Mouse (Mus musculus): ENCODE measurements around the gene Ano1.

Gene Ano1

DNA sequence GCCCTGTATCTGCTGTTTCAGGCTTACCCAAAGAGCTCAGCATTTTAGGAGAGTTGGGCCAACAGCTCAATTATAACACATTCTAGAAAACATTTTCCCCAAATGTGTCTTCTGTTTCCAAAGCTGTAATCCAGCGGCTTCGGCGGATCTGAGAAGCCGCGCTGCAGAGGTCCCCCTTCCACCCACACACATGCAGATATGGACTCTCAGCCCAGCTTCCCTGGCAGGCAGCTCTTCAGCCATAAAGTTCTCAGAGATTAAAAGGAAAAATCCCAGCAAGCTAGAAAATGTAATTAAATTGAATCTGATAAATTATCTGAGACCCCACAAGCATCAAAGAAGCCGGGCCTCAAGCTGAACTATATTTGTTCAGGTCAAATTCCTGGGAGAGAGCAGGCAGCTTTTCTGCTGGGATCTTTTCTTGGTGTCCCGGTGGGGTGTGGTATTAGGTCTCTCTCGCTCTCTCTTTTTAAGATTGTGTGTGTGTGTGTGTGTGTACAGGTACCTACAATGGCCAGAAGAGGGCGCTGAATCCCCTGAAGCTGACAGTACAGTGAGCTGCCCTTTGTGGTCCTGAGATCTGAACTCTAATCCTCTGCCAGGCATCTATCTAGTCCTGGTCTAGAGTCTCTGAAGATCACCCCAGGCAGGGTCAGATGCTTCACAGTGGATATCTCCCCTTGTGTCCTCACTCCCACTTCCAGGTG lies 95.4 kb downstream of the Ano1 start:
- in situ Hi-C loops (cut with MboI; ENCODE audit: low sequenced_read_pairs) = no loop called here

DNA sequence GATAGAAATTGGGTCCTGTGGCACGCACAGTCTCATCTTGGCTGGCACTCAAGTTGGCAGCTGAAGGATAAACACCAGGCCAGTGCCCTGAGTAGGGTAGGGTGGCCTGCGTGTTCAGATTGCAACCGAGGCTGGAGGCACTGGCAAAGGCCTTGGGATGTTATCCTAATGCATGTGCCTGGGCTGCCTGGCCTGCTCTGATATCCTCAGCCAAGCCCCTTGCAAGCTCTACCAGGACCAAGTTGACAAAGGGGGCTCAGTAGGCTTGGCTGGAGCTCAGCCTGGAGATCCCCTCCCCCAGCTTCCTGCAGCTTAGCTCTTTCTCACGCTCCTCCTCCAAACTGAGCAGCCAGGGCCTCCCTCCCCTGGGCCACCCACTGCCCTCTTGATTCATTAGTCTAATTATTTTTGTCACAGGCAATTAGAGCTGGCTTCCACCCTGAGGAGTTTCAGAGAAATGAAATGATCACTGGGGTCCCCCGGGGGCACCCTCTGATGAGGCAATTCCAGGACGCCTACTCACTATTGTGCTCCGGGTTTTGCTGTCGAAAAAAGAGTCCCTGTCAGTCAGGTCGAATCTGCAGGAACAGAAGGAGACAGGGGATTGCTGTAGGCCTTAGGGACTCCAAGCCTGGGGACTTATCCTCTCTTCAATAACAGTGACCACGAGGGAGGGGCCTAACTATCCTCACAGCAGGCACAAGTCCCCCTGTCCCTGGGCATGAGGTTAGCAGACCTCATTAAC lies 97.9 kb downstream of the Ano1 start:
- in situ Hi-C loops (cut with MboI; ENCODE audit: low sequenced_read_pairs) = no loop called here

DNA sequence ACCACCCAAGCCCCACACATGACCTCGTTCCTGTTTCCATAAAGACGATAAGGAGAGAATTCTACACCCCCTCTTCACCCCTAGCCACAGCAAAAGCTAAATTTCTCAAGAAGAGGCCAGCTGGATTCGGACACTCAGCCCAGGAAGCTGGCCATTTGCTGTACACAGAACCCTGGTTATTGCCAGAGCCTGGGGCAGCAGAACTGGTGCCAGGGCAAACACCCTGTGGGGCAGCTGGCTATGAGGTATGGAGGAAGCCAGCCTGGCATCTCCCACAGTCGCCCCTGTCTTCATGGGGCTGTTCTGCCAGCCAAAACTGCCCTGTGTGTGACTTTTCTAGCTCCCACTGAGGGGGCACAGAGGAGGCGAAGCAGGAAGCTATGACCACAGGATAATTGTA lies 104.2 kb downstream of the Ano1 start:
- in situ Hi-C loops (cut with MboI; ENCODE audit: low sequenced_read_pairs) = no loop called here

DNA sequence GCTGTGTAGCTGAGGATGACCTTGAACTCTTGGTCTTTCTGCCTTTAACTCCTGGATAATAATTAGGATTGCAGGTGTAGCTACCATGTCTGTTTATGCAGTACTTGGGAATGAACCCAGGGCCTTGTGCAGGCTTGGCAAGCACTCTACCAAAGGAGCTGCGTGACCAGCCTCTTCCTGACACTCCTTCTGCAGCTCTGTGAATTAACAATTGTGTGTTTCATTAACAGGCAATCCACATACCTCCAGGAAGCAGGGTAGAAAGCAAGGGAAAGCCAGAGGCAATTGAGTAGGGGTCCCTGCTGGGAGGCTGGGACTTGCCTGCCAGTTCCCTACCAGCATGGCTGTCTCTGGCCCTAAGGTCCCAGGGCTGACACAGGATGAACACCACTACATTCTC lies 111.0 kb downstream of the Ano1 start:
- in situ Hi-C loops (cut with MboI; ENCODE audit: low sequenced_read_pairs) = no loop called here

DNA sequence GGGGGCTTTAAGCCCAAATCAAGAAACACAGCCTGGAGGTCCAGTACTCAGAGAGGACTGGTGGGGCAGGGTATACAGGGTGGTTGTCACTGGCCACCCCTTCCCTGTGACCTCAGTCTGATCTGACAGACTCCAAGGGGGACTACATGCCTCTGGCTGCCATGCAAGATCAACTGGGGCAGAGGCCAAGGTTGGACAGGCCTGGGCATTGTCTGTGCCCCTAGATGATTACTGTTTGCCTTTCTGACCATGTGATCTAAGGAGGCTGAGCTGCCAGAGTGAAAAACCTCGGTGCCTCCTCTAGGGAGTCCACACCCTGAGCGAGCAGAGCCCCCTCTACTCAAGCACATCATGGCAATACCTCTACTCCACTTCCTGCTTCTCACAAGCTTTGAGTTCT lies 115.8 kb downstream of the Ano1 start:
- in situ Hi-C loops (cut with MboI; ENCODE audit: low sequenced_read_pairs) = no loop called here

DNA sequence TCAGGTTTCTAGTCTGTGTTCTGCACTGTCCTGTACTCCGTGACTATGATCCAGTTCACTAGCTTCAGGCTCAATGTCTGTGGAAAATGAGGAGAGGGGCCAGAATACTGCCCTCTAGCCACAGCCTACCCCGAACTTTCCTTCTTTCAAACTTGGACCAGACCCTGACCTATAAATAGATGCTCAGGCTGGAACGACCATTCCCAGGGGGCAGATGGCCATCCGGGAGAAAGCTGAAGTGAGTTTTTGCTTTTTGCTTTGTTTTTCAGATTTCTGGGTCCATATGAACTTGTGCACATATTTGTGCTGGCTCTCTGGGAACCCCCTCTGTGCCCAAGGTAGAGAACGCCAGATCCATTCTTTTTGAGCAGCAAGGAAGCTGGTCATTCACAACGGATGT lies 116.9 kb downstream of the Ano1 start:
- in situ Hi-C loops (cut with MboI; ENCODE audit: low sequenced_read_pairs) = no loop called here

DNA sequence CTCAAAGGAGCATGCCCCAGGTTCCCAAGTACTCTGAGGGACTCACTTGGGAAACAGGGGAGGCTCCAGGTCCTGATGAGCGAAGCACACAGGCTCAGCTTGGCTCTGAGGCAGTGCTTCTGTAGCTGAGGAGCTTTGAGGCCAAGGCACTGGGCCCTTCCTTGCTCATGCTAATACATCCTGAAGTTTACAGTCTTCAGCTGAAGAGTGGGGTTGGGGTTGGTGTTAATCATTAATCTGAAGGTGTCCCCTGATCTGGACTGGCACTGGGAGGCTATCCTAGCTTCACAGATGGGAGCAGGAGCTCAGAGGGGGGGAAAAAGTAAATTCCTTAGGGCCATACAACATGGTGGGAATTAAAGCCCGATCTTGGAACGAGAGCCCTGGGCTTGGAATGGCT lies 117.3 kb downstream of the Ano1 start:
- in situ Hi-C loops (cut with MboI; ENCODE audit: low sequenced_read_pairs) = no loop called here

DNA sequence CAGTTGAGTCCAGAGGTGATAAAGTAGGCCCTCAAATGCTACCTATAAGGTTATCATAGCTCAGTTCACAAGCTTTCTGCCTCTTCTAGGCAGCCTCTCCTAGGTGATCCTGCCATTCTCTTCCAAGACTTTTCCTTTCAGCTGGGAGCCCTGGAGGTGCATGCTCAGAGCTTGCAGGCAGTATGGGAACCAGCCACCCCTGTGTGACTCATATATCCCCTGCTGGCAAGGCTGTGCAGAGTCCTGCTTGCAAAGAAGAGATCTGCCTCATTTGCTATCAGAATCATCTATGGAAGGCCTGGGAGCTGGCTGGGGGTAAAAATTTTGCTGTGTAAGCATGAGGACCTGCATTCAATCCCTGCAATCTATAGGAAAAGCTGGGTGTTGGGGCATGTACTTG lies 119.5 kb downstream of the Ano1 start:
- in situ Hi-C loops (cut with MboI; ENCODE audit: low sequenced_read_pairs) = no loop called here

DNA sequence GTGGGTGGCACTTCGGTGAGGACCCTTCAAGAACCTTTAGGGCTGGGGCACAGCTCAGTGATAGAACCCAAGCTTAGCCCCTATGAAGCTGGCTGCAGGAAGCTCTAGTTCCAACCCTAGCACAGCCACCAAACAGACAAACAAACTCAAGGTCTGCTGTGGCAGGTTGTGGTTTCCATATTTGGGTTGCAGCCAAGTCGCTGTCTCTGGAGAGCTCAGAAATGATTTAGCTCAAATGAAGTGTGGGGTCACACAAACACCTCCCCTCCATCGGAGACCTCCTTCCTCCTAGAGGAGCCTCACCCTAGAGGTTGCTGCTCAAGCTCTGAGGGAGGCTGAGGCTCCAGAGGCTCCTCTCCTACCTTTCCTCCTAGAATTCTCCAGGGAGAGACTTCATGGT lies 121.2 kb downstream of the Ano1 start:
- in situ Hi-C loops (cut with MboI; ENCODE audit: low sequenced_read_pairs) = no loop called here

DNA sequence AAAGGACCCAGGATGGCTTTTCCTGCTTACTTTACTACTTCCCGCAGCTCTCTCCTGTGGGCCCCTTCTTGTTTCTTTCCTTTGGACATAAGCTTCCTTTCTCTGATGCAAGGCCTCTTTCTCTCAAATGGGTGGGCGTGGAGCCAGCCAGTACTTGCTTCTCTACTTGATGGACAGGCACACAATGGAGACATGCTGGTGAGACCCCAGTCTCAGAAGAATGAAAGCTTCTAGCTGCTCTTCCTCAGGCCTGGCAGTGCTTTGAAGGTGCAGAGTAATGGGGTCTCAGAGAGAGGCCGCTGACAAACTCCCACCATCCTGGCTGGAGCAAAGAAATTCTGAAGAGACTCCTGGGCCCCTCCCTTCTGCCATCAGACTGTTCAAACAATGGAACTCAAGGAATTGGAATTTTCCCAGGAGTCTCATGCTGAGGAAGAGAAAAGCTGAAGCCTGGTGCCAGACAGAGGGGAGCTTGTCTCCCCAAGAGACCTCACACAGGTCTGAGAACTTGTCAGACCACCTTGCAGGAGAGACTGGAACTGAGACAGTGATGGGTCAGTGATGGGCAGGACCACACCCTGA lies 123.3 kb downstream of the Ano1 start:
- in situ Hi-C loops (cut with MboI; ENCODE audit: low sequenced_read_pairs) = no loop called here

DNA sequence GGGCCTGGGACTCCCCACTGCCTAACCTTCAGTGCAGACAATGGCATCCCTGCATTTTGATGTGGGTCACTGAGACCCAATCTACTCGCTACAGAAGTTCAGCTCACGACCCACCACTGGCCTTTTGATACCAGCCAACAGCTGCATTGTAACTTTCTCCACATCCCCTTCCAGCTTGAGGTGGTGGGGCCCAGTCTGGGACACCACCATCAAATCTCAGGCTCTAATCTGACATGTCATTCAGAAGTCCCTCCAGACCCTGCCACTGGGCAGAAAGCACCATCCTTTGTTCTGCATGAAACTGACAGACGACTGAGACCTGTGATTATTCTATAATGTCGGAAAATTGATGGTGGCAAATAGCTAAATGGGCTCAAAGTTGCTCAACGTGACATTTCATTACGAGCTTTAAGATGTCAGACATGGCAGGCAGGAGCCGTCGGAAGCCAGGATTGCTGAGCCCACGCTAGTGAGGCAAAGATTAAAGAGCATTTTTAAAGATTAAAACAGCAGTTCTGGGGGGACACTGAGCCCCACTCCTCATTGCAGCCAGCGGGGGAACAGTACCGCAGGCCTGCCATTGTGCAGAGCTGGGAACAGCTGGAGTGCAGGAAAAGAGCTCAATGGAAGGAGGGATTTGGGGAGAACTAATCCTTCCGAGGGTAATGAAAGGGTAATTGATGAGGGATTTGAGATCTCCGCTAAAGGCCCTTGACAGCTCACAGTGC lies 124.0 kb downstream of the Ano1 start:
- in situ Hi-C loops (cut with MboI; ENCODE audit: low sequenced_read_pairs) = no loop called here

DNA sequence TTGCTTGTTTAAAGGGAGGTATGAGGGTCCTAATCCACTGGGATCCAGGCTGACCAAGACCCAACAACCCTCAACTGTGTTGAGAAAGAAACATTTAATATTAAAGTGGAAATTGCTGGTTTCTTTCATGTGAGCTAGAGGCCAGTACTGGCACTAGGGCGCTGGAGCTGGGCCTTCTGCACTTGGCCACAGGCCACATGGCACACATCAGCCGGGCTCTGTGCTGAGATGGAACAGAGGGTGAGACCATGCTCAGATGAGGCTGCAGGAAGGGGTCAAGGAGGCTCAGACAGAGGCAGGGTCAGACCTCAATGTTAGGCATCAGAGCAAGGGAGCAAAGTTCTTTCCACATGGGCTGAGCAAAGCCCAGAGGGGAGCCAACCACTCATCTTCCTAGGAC lies 125.7 kb downstream of the Ano1 start:
- in situ Hi-C loops (cut with MboI; ENCODE audit: low sequenced_read_pairs) = no loop called here

DNA sequence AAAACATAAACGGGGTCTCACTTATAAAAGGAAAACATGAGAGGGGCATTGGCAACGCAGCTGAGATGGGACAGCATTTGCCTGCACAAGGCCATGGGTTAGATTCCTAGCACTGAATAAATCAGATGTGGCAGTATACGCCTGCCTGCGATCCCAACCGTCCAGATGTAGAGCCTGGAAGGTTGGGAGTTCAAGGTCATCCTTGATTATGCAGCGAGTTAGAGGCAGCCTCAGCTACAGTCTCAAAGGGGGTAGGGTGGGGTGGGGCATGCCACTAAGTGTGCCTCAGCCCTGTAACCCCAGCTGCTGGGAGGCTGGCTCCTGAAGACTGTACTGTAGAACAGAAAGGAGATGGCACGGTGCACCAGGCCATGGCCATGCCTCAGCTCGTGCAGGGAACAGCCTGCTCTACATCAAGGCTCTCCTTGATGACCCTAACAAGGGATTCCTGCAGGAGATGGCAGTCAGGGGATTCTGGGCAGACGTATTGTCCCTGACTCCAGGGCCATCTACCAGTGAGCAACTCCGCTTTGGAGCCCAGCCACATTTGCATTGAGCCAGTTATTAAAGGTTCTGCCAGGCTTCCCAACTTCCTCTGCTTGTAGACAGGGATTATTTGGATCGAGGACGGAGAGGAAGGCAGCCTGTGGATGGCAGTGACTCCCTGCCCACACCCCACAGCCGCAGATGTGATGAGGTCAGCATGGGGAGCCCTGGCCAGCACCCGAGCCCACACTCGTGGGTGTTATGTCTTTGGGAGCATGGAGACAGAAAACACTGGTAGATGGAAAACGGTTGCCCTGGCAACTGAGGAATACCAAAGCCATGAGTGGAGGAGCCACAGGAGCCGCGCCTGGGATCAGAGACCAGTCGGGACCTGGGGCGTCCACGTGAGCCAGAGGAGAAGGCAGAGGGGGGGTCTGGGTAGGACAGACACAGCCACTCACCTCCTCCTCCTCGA lies 130.8 kb downstream of the Ano1 start:
- in situ Hi-C loops (cut with MboI; ENCODE audit: low sequenced_read_pairs) = no loop called here

DNA sequence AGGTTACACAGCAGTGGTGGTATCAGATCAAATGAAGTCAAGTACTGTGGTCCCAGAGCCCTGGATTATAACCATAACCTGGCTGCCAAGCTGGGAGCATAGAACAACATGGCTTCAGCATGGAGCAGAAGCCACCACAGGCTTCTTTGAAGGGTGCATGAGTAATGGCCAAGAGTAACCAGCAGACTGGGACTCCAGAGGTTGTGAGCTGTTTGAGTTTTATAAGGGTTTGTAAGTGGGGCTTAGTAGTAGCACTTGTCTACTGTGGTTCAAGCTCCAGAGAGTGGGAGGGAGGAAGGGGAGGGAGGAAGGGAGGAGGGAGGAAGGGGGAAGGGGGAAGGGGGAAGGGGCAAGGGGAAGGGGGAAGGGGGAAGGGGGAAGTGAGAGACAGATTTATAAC lies 131.5 kb downstream of the Ano1 start:
- in situ Hi-C loops (cut with MboI; ENCODE audit: low sequenced_read_pairs) = no loop called here

DNA sequence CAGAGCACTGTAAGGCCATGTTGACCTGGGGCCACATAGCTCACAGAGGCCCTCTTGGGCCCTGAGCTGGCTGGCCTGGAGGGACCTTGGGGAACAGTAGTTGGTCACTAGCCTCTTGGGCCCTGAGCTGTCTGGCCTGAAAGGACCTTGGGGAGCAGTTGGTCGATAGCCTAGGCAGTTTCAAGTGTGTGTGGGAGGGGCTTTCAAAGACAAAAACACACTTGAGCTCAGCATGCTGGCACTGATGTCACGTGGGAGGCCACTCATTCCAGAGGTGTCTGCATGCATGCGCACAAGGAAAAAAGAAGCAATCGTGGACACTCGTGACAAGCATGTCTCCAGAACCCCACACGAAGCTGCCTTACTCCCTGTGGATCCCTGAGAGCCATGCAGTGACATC lies 136.4 kb downstream of the Ano1 start:
- in situ Hi-C loops (cut with MboI; ENCODE audit: low sequenced_read_pairs) = no loop called here

DNA sequence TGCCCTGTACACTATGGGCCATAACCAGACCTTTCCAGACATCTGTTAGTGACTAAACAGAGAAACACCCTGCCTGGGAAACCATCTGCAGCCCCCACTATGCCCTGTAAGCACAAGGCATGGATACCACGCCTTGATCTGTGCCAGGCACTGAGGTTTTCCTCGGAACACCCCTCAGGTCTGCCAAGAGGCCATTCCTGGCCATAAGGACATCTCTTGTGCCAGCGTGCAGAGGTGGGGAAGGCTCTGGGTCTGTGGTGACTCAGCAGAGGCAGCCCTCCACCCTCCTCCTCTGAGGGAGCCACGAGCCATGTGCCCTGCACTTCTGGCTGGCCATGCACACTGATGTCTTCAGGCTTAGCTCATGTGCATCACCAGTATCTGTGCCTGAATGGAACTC lies 138.9 kb downstream of the Ano1 start:
- in situ Hi-C loops (cut with MboI; ENCODE audit: low sequenced_read_pairs) = no loop called here

DNA sequence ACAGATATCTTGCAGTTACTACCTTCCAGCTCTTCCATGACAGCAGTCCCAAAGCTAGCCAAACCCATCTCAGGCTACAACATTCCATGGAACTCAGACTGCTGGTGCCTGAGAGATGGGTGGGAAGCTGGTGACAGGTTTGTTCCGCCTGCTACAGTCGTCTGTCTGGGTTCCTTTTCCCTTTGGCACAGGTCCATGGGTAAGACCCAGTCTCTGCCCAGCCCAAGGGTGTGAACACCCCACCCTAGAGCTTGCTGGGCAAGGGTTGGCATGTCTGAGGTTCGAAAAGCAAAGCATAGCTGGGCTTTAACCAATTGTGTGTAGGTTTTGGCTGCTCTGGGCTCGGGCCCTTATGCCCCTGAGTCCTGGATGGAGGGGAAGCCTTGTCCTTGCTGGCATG lies 139.4 kb downstream of the Ano1 start:
- in situ Hi-C loops (cut with MboI; ENCODE audit: low sequenced_read_pairs) = no loop called here

DNA sequence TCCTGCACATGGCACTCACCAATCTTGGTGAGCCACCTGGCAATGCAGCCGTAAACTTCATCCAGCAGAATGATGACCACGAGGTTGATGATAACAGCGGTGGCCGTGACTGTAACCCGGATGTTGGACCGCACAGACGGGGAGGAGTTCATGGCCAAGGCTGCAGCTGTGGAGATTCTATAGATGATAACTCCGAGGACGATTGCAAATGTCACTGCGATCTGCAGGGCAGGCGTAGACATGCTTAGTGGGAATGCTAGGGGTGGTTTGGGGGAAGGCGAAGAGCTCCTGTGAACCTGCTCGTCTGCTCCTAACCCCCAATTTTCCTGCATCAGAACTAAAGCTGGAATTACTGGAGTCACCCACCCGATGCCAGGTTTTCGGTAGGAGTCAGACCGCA lies 140.2 kb downstream of the Ano1 start:
- in situ Hi-C loops (cut with MboI; ENCODE audit: low sequenced_read_pairs) = no loop called here

DNA sequence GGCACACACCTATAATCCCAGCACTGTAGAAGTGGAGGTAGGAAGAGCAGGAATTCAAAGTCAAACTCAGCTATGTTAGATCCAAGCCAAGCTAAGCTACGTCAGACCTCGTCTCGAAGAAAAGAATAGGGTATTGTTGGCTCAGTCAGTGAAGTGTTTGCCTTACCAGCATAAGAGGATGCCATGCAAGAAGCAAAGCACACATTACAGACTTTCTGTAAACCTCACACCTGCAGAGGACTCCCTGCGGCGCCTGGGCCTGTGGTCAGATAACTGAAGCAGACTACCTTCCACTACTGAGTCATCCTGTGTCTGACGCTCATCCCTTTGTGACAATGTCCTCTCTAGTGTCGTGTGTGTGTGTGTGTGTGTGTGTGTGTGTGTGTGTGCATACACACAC lies 142.2 kb downstream of the Ano1 start:
- in situ Hi-C loops (cut with MboI; ENCODE audit: low sequenced_read_pairs) = no loop called here

DNA sequence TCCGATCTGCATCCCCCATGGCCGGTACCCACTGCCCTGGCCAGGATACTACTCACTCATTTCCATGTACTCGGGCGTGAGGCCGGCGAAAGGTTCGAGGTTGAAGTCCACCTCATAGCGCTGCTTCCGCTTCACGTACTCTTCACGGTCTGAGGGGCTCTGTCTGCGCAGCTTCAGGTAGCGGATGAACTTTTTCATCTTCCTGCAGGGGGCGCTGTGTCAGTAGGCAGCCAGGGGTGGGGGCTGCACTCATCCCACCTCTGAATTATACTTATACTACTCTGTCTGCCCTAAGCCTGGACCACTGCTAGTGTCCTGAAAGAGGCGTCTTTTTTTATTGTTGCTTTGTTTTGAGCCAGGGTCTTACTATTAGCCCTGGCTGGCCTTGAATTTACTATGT lies 143.9 kb downstream of the Ano1 start:
- in situ Hi-C loops (cut with MboI; ENCODE audit: low sequenced_read_pairs) = no loop called here

DNA sequence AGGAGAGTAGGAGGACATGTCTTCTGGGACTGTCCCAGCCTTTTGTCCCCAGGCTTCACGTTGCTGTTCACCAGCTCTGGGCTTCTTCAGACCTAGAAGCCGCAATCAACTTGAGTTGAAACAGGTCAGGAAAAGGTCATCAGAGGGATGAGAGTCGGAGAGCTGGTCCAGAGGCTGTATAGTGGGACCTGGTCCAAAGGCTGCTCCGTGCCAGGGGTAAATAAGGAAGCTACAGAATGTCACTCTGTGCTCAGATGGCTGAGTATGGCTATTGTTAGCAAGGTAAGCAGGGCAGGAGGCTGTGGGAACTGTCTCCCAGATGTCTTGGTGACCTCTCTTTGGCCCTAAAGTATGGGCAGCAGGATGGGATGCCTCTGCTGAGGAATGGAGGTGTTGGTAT lies 147.0 kb downstream of the Ano1 start:
- in situ Hi-C loops (cut with MboI; ENCODE audit: low sequenced_read_pairs) = no loop called here

All from CH12F3 (cell line).